In genomic region chr8:106870537-106871327, GRCm38 (mm10) we compare ENCODE assay signal across 8 mouse cellular contexts. TPM values are rescaled to one million over a fixed set of nuclear protein-coding genes. Genes with fewer than 3 reads are reported as not detected.
DNase-seq lines count a peak whose midpoint lies in the region; ATAC-seq and TF ChIP-seq lines count a peak whose summit lies in the region.

No protein-coding gene starts in this region.

- no peaks in the 10 kb centered on the region for H3K36me3 ChIP-seq in ES-Bruce4 (ENCODE audit: control insufficient read depth, insufficient read depth, low read length, poor library complexity, severe bottlenecking)
- H3K36me3 ChIP-seq in forebrain, embryonic 14.5 days (ENCODE audit: control insufficient read depth, insufficient read depth, low read length), result peaks cover 15% of the 10 kb centered on the region

- H3K4me2 ChIP-seq in forebrain, embryonic 14.5 days (ENCODE audit: low read length), result peak overlapping the region; percentile 97

- TF ChIP-seq EP300 in ES-Bruce4 (IDR thresholded peaks at IDR 0.05; ENCODE audit: insufficient read depth, low read depth, low read length), result peak; percentile 72; the same call in 1 of the 2 replicates

- peak; percentile 77 for ATAC-seq in forebrain, embryonic 14.5 days
- no peak for ATAC-seq in monocyte, adult 5-6 weeks (replicated peaks; ENCODE audit: insufficient number of reproducible peaks, low FRiP score, low TSS enrichment, poor library complexity, severe bottlenecking)

- DNase-seq in brain, adult 2 months (ENCODE audit: low read depth, low spot score), result peak; percentile 71
- peak; percentile 71 for DNase-seq in forebrain, embryonic 14.5 days (ENCODE audit: low spot score)
- DNase-seq in heart, postnatal 10 days, result peak; percentile 72
- DNase-seq in layer of hippocampus, postnatal 14 days (ENCODE audit: low spot score in 2 of 2), result peak; percentile 56 to 57
- peak; percentile 70 for DNase-seq in lung, postnatal 14 days
- peak; percentile 79 for DNase-seq in retina, postnatal 1 day

- H3K4me3 ChIP-seq in ES-Bruce4 (ENCODE audit: low read depth, low read length), result peak overlapping the region; percentile 50
- peak overlapping the region; percentile 55 for H3K4me3 ChIP-seq in forebrain, embryonic 14.5 days (ENCODE audit: low read depth, low read length)

- intact Hi-C loops in heart, postnatal 10 days (cut with DNase I), result loop anchor here (1.0 to 2.0 kb wide), 2 partner anchors 16 to 152 kb away; no protein-coding TSS in a partner anchor

- 0% methylated on average over 56 of the region's 63 CpGs for WGBS in forebrain, embryonic 14.5 days

- no peak overlapping the region for H3K27ac ChIP-seq in ES-Bruce4 (ENCODE audit: insufficient read depth, low read length)
- H3K27ac ChIP-seq in forebrain, embryonic 14.5 days (ENCODE audit: low read depth, low read length), result peak overlapping the region; percentile 41

- no peaks in the 10 kb centered on the region for H3K4me1 ChIP-seq in ES-Bruce4 (ENCODE audit: control insufficient read depth, insufficient read depth, low read length)
- H3K4me1 ChIP-seq in forebrain, embryonic 14.5 days (ENCODE audit: control insufficient read depth, insufficient read depth, low read length), result peaks cover 14% of the 10 kb centered on the region

- peaks cover 12% of the 10 kb centered on the region for H3K27me3 ChIP-seq in ES-Bruce4 (ENCODE audit: control insufficient read depth, insufficient read depth, low read length, poor library complexity, severe bottlenecking)
- H3K27me3 ChIP-seq in forebrain, embryonic 14.5 days (replicated peaks; ENCODE audit: control insufficient read depth, insufficient read depth, low read length), result peaks cover 19% of the 10 kb centered on the region

- no peak for TF ChIP-seq CTCF in ES-Bruce4 (IDR thresholded peaks at IDR 0.05; ENCODE audit: low read depth, low read length)

- H3K9ac ChIP-seq in ES-Bruce4 (ENCODE audit: low read depth, poor library complexity, severe bottlenecking), result peak overlapping the region; percentile 65
- peak overlapping the region; percentile 72 for H3K9ac ChIP-seq in forebrain, embryonic 14.5 days (ENCODE audit: low read length)

- TF ChIP-seq POLR2A in ES-Bruce4 (IDR thresholded peaks at IDR 0.05; ENCODE audit: insufficient read depth, low read length), result no peak

- H3K9me3 ChIP-seq in ES-Bruce4 (replicated peaks; ENCODE audit: control insufficient read depth, insufficient read depth, low read length, poor library complexity, severe bottlenecking), result no peaks in the 10 kb centered on the region
- no peaks in the 10 kb centered on the region for H3K9me3 ChIP-seq in forebrain, embryonic 14.5 days (replicated peaks; ENCODE audit: control insufficient read depth, low read length)

RNA-seq across cellular contexts. Expression of gene Has3, which starts 0.7 kb away (rescaled TPM):
- 0.18 and 0.46 TPM in 2 replicates for polyA plus RNA-seq in ES-Bruce4 (2011; ENCODE audit: insufficient read depth, insufficient read length, low read depth, missing spikeins)
- 1.4 and 1.8 TPM in 2 replicates for polyA plus RNA-seq in forebrain, embryonic 14.5 days (2014; fragmentation: Nextera tagmentation; extraction: Ambion mirVana)
- 1 to 10 TPM; 1.9 to 2.4 TPM for total RNA-seq in heart, postnatal 10 days (2021)
- total RNA-seq in layer of hippocampus, postnatal 14 days (2021), result 1 to 10 TPM; 4.3 to 4.7 TPM
- 0.32 to 1.6 TPM (median 1.4 TPM) in 3 replicates for total RNA-seq in monocyte, adult 5-6 weeks (2017)

RNA-seq across cellular contexts. Expression of gene Utp4, which starts 22.7 kb away (rescaled TPM):
- polyA plus RNA-seq in ES-Bruce4 (2011; ENCODE audit: insufficient read depth, insufficient read length, low read depth, missing spikeins), result 109 and 113 TPM in 2 replicates
- polyA plus RNA-seq in forebrain, embryonic 14.5 days (2014; fragmentation: Nextera tagmentation; extraction: Ambion mirVana), result 52.7 and 55.2 TPM in 2 replicates
- total RNA-seq in heart, postnatal 10 days (2021), result 10 to 100 TPM; 23.8 to 25.0 TPM
- 10 to 100 TPM; 36.2 to 38.0 TPM for total RNA-seq in layer of hippocampus, postnatal 14 days (2021)
- 11.8 to 14.7 TPM (median 13.0 TPM) in 3 replicates for total RNA-seq in monocyte, adult 5-6 weeks (2017)
